Mouse (Mus musculus) duodenum, adult 2 months (tissue): ENCODE measurements around the gene Stam. TPM values are rescaled to one million over a fixed set of nuclear protein-coding genes. Genes with fewer than 3 reads are reported as not detected.

Source experiments
- polyA plus RNA-seq: library from polyadenylated mRNA; depleted of rRNA; stranded (reverse); fragments of >200 nt; gene quantifications from 2 replicates; pipeline ENCODE4 v1.2.3, GENCODE M21; 2012; ENCODE audit warnings: low replicate concordance; rRNA removed

Stam gene
- polyA plus RNA-seq: 4.4 and 15.7 TPM in 2 replicates

DNA sequence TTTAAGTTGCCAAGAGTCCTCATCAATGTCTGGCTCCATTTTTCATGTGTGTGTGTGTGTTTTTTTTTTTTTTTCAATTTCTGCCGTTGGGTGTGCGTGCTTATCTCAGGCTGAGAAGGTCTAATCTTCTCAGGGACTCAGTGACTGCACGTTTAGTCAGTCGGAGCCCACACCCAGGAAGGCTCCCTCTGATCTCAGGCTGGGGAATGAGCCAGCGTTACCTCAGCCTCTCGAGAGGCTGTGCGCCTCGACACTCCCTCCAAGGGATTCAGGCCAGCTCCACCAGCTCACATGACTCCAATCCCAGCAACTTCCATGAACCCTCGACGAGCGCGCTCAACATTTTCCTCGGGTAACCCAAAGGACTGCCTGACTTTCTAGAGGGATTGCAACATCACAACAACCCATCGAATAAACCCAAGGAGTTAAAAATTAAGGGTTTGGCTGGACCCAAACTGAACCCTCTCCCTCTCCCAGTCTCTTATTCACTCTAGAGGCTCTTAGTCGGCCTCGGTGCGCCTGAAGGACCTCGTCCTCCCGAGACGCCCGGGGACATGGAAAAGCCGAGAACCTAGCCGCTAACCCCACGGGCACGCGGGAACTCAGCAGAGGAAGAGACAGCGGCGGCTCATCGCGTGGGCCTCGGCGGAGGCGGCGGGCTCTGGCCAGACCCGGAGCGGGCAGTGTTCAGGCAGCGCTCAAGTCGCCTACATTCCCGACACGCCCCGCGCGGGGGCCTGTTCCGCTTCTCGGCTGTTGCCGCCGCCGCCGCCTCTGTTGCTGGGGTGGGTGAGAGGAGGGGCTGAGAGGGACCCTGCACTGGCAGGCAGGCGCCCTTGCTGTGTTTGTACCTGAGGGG, at the start of gene Stam:
TSS of gene Stam (plus strand) at position 737 of the 859 bp plus-strand sequence.

DNA sequence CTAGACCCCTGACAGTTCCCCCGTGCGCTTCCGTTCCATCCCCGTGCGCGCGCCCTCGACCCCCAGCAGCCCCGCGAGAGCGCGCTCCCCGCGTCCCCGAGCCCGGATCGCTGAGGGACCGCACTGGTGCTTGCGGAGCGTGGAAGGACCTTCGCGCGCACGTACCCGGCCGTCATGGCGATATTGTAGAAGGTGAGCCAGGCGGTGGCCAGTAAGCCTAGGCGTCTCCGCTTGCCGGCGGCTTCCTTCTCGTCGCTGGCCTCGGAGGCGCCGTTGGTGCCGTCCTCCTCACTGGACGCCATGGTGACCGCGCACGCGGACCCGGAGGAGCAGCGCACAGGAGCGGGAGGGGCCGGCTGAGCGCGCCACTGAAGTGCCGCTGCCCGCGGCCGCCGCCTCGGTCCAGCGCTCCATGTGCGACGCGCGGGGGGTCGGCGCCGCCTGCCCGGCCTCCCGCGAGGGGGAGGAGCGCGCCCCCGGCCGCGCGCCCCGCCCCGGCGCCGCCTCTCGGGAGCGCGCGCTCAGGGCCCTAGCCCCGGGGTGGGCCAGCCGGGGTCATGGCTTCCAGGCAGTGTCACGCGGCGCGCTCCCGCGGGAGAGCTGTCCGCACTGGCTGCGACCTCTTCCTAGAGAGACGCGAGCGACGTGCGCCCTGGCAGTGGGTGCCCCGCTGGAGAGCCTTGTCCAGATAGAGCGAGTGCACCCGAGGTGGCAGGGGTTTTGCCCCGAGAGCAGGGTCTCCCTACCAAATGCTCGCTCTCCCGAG, 18.1 kb upstream of the Stam start, which contains the start of gene Hacd1:
TSS of gene Hacd1 (minus strand) at position 570 of the 766 bp plus-strand sequence.

DNA sequence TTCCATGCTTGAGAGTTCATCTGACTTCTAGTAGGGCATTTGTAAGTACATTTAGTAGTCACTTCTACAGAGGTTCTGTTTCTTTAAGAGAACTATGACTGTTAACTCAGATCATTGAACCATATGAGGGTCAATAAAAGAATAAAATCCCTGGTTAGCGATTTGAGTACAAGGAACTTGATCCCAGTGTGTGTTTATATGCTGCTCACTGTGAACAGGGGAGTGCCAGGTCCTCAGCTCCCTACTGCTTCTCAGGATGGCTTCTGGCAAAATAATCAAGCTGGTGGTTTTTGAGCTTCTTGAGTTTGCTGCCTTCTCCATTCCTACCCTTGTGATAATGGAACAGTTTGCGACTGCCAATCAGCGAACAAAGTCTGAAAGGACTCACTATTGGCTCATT, 100.4 kb downstream of the Stam start, which contains the start of gene Tmem236:
TSS of gene Tmem236 (plus strand) at position 190 of the 400 bp plus-strand sequence.

Other genes with a start within 250 kb of the Stam start
- gene Hacd1, start 18.0 kb upstream of the Stam start, polyA plus RNA-seq: 33.8 and 81.5 TPM in 2 replicates
- 15.0 and 23.1 TPM in 2 replicates for gene Tmem236, start 100.4 kb downstream of the Stam start, polyA plus RNA-seq
- 0.06 and 0.18 TPM in 2 replicates for gene Mrc1, start 155.3 kb downstream of the Stam start, polyA plus RNA-seq